Mouse (Mus musculus) megakaryocyte, embryonic 14.5 days (primary cell): ENCODE results near the gene L1cam.

Experiments
- FLI1 ChIP-seq: IDR thresholded peaks from 2 replicates; pipeline ENCODE4 v1.6.1; 2012; ENCODE audit warnings: low read length, inconsistent platforms, mixed read lengths
- GATA1 ChIP-seq: IDR thresholded peaks from 3 replicates; pipeline ENCODE4 v1.6.1; 2012; ENCODE audit warnings: mixed read lengths, low read length, inconsistent platforms, borderline replicate concordance

DNA sequence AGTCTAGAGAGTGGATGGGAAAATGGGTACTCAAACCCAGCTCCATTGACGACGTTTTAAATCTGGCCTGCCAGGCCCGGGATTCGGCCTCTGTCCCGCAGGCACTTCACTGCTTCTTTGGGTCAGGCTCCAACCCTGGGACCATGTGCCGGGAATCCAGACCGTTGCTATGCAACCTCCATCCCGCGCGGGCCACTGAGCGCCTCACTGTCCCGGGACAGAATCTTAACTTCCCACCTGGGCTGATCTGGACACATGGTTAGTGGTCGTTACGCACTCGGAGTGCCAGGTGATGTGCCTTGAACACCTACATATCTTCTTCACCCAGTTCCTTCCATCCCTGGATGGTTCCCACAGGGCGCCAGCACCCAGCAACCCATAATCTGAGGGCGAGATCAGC, 72.2 kb downstream of the L1cam start:
- TF ChIP-seq GATA1 (no peak), FLI1 (no peak)
